Mouse (Mus musculus): Measurements from ENCODE around the gene Abhd14a. TPM values are rescaled to one million over a fixed set of nuclear protein-coding genes. Genes with fewer than 3 reads are reported as not detected.

Gene Abhd14a
- total RNA-seq, 2 experiments from 2014 or later: 18.6 to 56.0 TPM

- ATAC-seq (replicated peaks; ENCODE audit: low FRiP score, low TSS enrichment, poor library complexity, severe bottlenecking): no peak
These were observed 54.5 kb downstream of the Abhd14a start for GRCm38 (mm10) chr9:106392828-106393527.

Other genes with a start within 250 kb of the Abhd14a start
- 15.4 and 21.4 TPM in 2 replicates for gene Ppm1m, start 247.9 kb downstream of the Abhd14a start, total RNA-seq (2014; fragmentation: Nextera tagmentation)
- gene Ppm1m, start 247.9 kb downstream of the Abhd14a start, total RNA-seq (2017): 3.5 and 6.8 TPM in 2 replicates
- 11.4 and 15.5 TPM in 2 replicates for gene Twf2, start 244.6 kb downstream of the Abhd14a start, total RNA-seq (2014; fragmentation: Nextera tagmentation)
- gene Twf2, start 244.6 kb downstream of the Abhd14a start, total RNA-seq (2017): 13.7 and 19.8 TPM in 2 replicates
- not detected in 2 replicates for gene Tlr9, start 225.1 kb downstream of the Abhd14a start, total RNA-seq (2014; fragmentation: Nextera tagmentation)
- not detected in 2 replicates for gene Tlr9, start 225.1 kb downstream of the Abhd14a start, total RNA-seq (2017)
- 29.5 and 45.9 TPM in 2 replicates for gene Alas1, start 199.0 kb downstream of the Abhd14a start, total RNA-seq (2014; fragmentation: Nextera tagmentation)
- gene Alas1, start 199.0 kb downstream of the Abhd14a start, total RNA-seq (2017): 21.7 and 27.7 TPM in 2 replicates
- 29.1 and 48.1 TPM in 2 replicates for gene Poc1a, start 166.6 kb downstream of the Abhd14a start, total RNA-seq (2014; fragmentation: Nextera tagmentation)
- gene Poc1a, start 166.6 kb downstream of the Abhd14a start, total RNA-seq (2017): 28.1 and 40.0 TPM in 2 replicates
- gene Dusp7, start 79.0 kb downstream of the Abhd14a start, total RNA-seq (2014; fragmentation: Nextera tagmentation): 19.0 and 22.9 TPM in 2 replicates
- 3.2 and 7.2 TPM in 2 replicates for gene Dusp7, start 79.0 kb downstream of the Abhd14a start, total RNA-seq (2017)
- 3,119 and 3,478 TPM in 2 replicates for gene Rpl29, start 18.2 kb downstream of the Abhd14a start, total RNA-seq (2014; fragmentation: Nextera tagmentation)
- gene Rpl29, start 18.2 kb downstream of the Abhd14a start, total RNA-seq (2017): 1,796 and 2,125 TPM in 2 replicates
- gene Acy1, start 9.4 kb downstream of the Abhd14a start, total RNA-seq (2014; fragmentation: Nextera tagmentation): 17.3 and 22.0 TPM in 2 replicates
- 20.9 and 22.4 TPM in 2 replicates for gene Acy1, start 9.4 kb downstream of the Abhd14a start, total RNA-seq (2017)
- 11.9 and 14.9 TPM in 2 replicates for gene Abhd14b, start 219 bp downstream of the Abhd14a start, total RNA-seq (2014; fragmentation: Nextera tagmentation)
- gene Abhd14b, start 219 bp downstream of the Abhd14a start, total RNA-seq (2017): 3.6 and 4.9 TPM in 2 replicates
- 0.40 and 6.6 TPM in 2 replicates for gene Pcbp4, start 5.6 kb upstream of the Abhd14a start, total RNA-seq (2014; fragmentation: Nextera tagmentation)
- gene Pcbp4, start 5.6 kb upstream of the Abhd14a start, total RNA-seq (2017): 0.30 and 0.89 TPM in 2 replicates
- gene Gpr62, start 18.3 kb upstream of the Abhd14a start, total RNA-seq (2014; fragmentation: Nextera tagmentation): not detected in 2 replicates
- gene Gpr62, start 18.3 kb upstream of the Abhd14a start, total RNA-seq (2017): not detected in 2 replicates
- gene Rrp9, start 28.3 kb upstream of the Abhd14a start, total RNA-seq (2014; fragmentation: Nextera tagmentation): 57.3 and 80.8 TPM in 2 replicates
- 80.0 and 82.4 TPM in 2 replicates for gene Rrp9, start 28.3 kb upstream of the Abhd14a start, total RNA-seq (2017)
- gene Parp3, start 29.3 kb upstream of the Abhd14a start, total RNA-seq (2014; fragmentation: Nextera tagmentation): 2.2 and 2.5 TPM in 2 replicates
- gene Parp3, start 29.3 kb upstream of the Abhd14a start, total RNA-seq (2017): 2.0 and 4.2 TPM in 2 replicates
- gene Iqcf1, start 52.3 kb upstream of the Abhd14a start, total RNA-seq (2014; fragmentation: Nextera tagmentation): not detected in 2 replicates
- gene Iqcf1, start 52.3 kb upstream of the Abhd14a start, total RNA-seq (2017): not detected in 2 replicates
- not detected in 2 replicates for gene Iqcf5, start 66.9 kb upstream of the Abhd14a start, total RNA-seq (2014; fragmentation: Nextera tagmentation)
- gene Iqcf5, start 66.9 kb upstream of the Abhd14a start, total RNA-seq (2017): not detected in 2 replicates
- gene Iqcf3, start 114.0 kb upstream of the Abhd14a start, total RNA-seq (2014; fragmentation: Nextera tagmentation): not detected in 2 replicates
- gene Iqcf3, start 114.0 kb upstream of the Abhd14a start, total RNA-seq (2017): not detected in 2 replicates
- gene Iqcf4, start 123.3 kb upstream of the Abhd14a start, total RNA-seq (2014; fragmentation: Nextera tagmentation): not detected in 2 replicates
- not detected in 2 replicates for gene Iqcf4, start 123.3 kb upstream of the Abhd14a start, total RNA-seq (2017)
- not detected in 2 replicates for gene Iqcf6, start 178.9 kb upstream of the Abhd14a start, total RNA-seq (2014; fragmentation: Nextera tagmentation)
- not detected in 2 replicates for gene Iqcf6, start 178.9 kb upstream of the Abhd14a start, total RNA-seq (2017)
- not detected in 2 replicates for gene Grm2, start 208.4 kb upstream of the Abhd14a start, total RNA-seq (2014; fragmentation: Nextera tagmentation)
- gene Grm2, start 208.4 kb upstream of the Abhd14a start, total RNA-seq (2017): not detected in 2 replicates
- gene Tex264, start 238.2 kb upstream of the Abhd14a start, total RNA-seq (2014; fragmentation: Nextera tagmentation): 23.8 and 28.7 TPM in 2 replicates
- gene Tex264, start 238.2 kb upstream of the Abhd14a start, total RNA-seq (2017): 20.9 and 24.1 TPM in 2 replicates

Measured in megakaryocyte-erythroid progenitor cell, adult 5-6 weeks (primary cell).